Mouse (Mus musculus): Measurements from ENCODE around the gene Zbtb8b. TPM values are rescaled to one million over a fixed set of nuclear protein-coding genes. Genes with fewer than 3 reads are reported as not detected.

The Zbtb8b gene
- total and polyA plus RNA-seq, 2 experiments = not detected

GRCm38 (mm10) chr4:129377601-129378390, 62.9 kb downstream of the Zbtb8b start, which contains the start of gene Zbtb8a:
Zbtb8a (minus strand) TSS chr4:129378116.
- TF ChIP-seq POLR2A (IDR thresholded peaks at IDR 0.05; ENCODE audit: extremely low read depth, insufficient read depth, low read length) (no peak), CTCF (IDR thresholded peaks at IDR 0.05; ENCODE audit: low read depth, low read length) (no peak)
- Histone ChIP-seq H3K4me1 (ENCODE audit: control insufficient read depth, insufficient read depth, low read length) (no peaks in the 10 kb centered on the region; the same call in 1 of the 2 replicates), H3K4me3 (ENCODE audit: insufficient read depth, low read depth, low read length) (peak within 1 kb of the TSS; percentile 77), H3K9ac (ENCODE audit: low read depth, low read length) (peak within 1 kb of the TSS; percentile 75), H3K27me3 (ENCODE audit: control insufficient read depth, insufficient read depth, low read length) (no peaks in the 10 kb centered on the region), H3K36me3 (ENCODE audit: control insufficient read depth, insufficient read depth, low read length) (no peaks in the 10 kb centered on the region), H3K27ac (replicated peaks; ENCODE audit: insufficient read depth, low read depth, low read length) (peak within 1 kb of the TSS; percentile 51), H3K79me2 (ENCODE audit: control insufficient read depth, insufficient read depth, low read length) (no peaks in the 10 kb centered on the region; the same call in 1 of the 2 replicates)
- DNase-seq (ENCODE audit: extremely low read depth, low read depth, low spot score) = peak; percentile 39
- WGBS = 2% methylated on average over 65 of the region's 65 CpGs

GRCm38 (mm10) chr4:129376961-129377545, 63.6 kb downstream of the Zbtb8b start:
- H3K27ac ChIP-seq (replicated peaks; ENCODE audit: insufficient read depth, low read depth, low read length) = peak overlapping the region; percentile 51
- no peaks in the 10 kb centered on the region; the same call in 1 of the 2 replicates for H3K4me1 ChIP-seq (ENCODE audit: control insufficient read depth, insufficient read depth, low read length)
- no peaks in the 10 kb centered on the region for H3K36me3 ChIP-seq (ENCODE audit: control insufficient read depth, insufficient read depth, low read length)
- peak overlapping the region; percentile 75 for H3K9ac ChIP-seq (ENCODE audit: low read depth, low read length)
- peaks cover under 1% of the 10 kb centered on the region; the same call in 1 of the 2 replicates for H3K79me2 ChIP-seq (ENCODE audit: control insufficient read depth, insufficient read depth, low read length)
- TF ChIP-seq POLR2A (IDR thresholded peaks at IDR 0.05; ENCODE audit: extremely low read depth, insufficient read depth, low read length) (no peak), CTCF (IDR thresholded peaks at IDR 0.05; ENCODE audit: low read depth, low read length) (no peak)
- peak overlapping the region; percentile 77 for H3K4me3 ChIP-seq (ENCODE audit: insufficient read depth, low read depth, low read length)
- DNase-seq (ENCODE audit: extremely low read depth, low read depth, low spot score) = peak; percentile 27
- under 1% methylated on average over 56 of the region's 68 CpGs for WGBS
- no peaks in the 10 kb centered on the region for H3K27me3 ChIP-seq (ENCODE audit: control insufficient read depth, insufficient read depth, low read length)

GRCm38 (mm10) chr4:129375821-129376220, 64.8 kb downstream of the Zbtb8b start:
- Histone ChIP-seq H3K27ac (replicated peaks; ENCODE audit: insufficient read depth, low read depth, low read length) (no peak overlapping the region), H3K9ac (ENCODE audit: low read depth, low read length) (no peak overlapping the region), H3K27me3 (ENCODE audit: control insufficient read depth, insufficient read depth, low read length) (no peaks in the 10 kb centered on the region), H3K4me3 (ENCODE audit: insufficient read depth, low read depth, low read length) (no peak overlapping the region), H3K79me2 (ENCODE audit: control insufficient read depth, insufficient read depth, low read length) (peaks cover 2% of the 10 kb centered on the region; the same call in 1 of the 2 replicates), H3K36me3 (ENCODE audit: control insufficient read depth, insufficient read depth, low read length) (no peaks in the 10 kb centered on the region), H3K4me1 (ENCODE audit: control insufficient read depth, insufficient read depth, low read length) (no peaks in the 10 kb centered on the region; the same call in 1 of the 2 replicates)
- TF ChIP-seq POLR2A (IDR thresholded peaks at IDR 0.05; ENCODE audit: extremely low read depth, insufficient read depth, low read length) (no peak), CTCF (IDR thresholded peaks at IDR 0.05; ENCODE audit: low read depth, low read length) (no peak)
- 71% methylated on average over 5 of the region's 5 CpGs for WGBS
- DNase-seq (ENCODE audit: extremely low read depth, low read depth, low spot score) = no peak

Other genes starting within 250 kb of the Zbtb8b start
- 8.9 and 17.9 TPM in 2 replicates for gene C77080, start 179.4 kb downstream of the Zbtb8b start, total RNA-seq (2014; rRNA removed)
- 46.6 and 60.7 TPM in 2 replicates for gene C77080, start 179.4 kb downstream of the Zbtb8b start, polyA plus RNA-seq (2012; rRNA removed)
- gene Sync, start 153.2 kb downstream of the Zbtb8b start, total RNA-seq (2014; rRNA removed) = not detected in 2 replicates
- gene Sync, start 153.2 kb downstream of the Zbtb8b start, polyA plus RNA-seq (2012; rRNA removed) = 0.04 and 0.05 TPM in 2 replicates
- 40.3 and 47.2 TPM in 2 replicates for gene Rbbp4, start 105.5 kb downstream of the Zbtb8b start, total RNA-seq (2014; rRNA removed)
- gene Rbbp4, start 105.5 kb downstream of the Zbtb8b start, polyA plus RNA-seq (2012; rRNA removed) = 15.1 and 17.2 TPM in 2 replicates
- 24.7 and 32.8 TPM in 2 replicates for gene Zbtb8os, start 105.2 kb downstream of the Zbtb8b start, total RNA-seq (2014; rRNA removed)
- gene Zbtb8os, start 105.2 kb downstream of the Zbtb8b start, polyA plus RNA-seq (2012; rRNA removed) = 14.7 and 16.7 TPM in 2 replicates
- gene Zbtb8a, start 62.7 kb downstream of the Zbtb8b start, total RNA-seq (2014; rRNA removed) = 1.3 and 1.7 TPM in 2 replicates
- gene Zbtb8a, start 62.7 kb downstream of the Zbtb8b start, polyA plus RNA-seq (2012; rRNA removed) = 1.6 and 1.7 TPM in 2 replicates
- 22.1 and 26.6 TPM in 2 replicates for gene Bsdc1, start 20.7 kb upstream of the Zbtb8b start, total RNA-seq (2014; rRNA removed)
- 14.5 and 19.3 TPM in 2 replicates for gene Bsdc1, start 20.7 kb upstream of the Zbtb8b start, polyA plus RNA-seq (2012; rRNA removed)
- gene Tssk3, start 50.2 kb upstream of the Zbtb8b start, total RNA-seq (2014; rRNA removed) = not detected in 2 replicates
- not detected in 2 replicates for gene Tssk3, start 50.2 kb upstream of the Zbtb8b start, polyA plus RNA-seq (2012; rRNA removed)
- gene Fam229a, start 50.3 kb upstream of the Zbtb8b start, total RNA-seq (2014; rRNA removed) = not detected in 2 replicates
- 0.38 TPM in 1 of 2 replicates, not detected in the other for gene Fam229a, start 50.3 kb upstream of the Zbtb8b start, polyA plus RNA-seq (2012; rRNA removed)
- gene Marcksl1, start 72.7 kb upstream of the Zbtb8b start, total RNA-seq (2014; rRNA removed) = 5.3 and 9.9 TPM in 2 replicates
- gene Marcksl1, start 72.7 kb upstream of the Zbtb8b start, polyA plus RNA-seq (2012; rRNA removed) = 7.7 and 11.1 TPM in 2 replicates
- 16.8 and 20.5 TPM in 2 replicates for gene Hdac1, start 101.9 kb upstream of the Zbtb8b start, total RNA-seq (2014; rRNA removed)
- gene Hdac1, start 101.9 kb upstream of the Zbtb8b start, polyA plus RNA-seq (2012; rRNA removed) = 15.8 and 18.1 TPM in 2 replicates
- gene Lck, start 132.8 kb upstream of the Zbtb8b start, total RNA-seq (2014; rRNA removed) = 0.92 and 1.1 TPM in 2 replicates
- 1.7 and 1.9 TPM in 2 replicates for gene Lck, start 132.8 kb upstream of the Zbtb8b start, polyA plus RNA-seq (2012; rRNA removed)
- gene Fam167b, start 137.7 kb upstream of the Zbtb8b start, total RNA-seq (2014; rRNA removed) = 11.8 and 14.4 TPM in 2 replicates
- gene Fam167b, start 137.7 kb upstream of the Zbtb8b start, polyA plus RNA-seq (2012; rRNA removed) = 17.5 and 20.3 TPM in 2 replicates
- gene Eif3i, start 159.8 kb upstream of the Zbtb8b start, total RNA-seq (2014; rRNA removed) = 170 and 204 TPM in 2 replicates
- gene Eif3i, start 159.8 kb upstream of the Zbtb8b start, polyA plus RNA-seq (2012; rRNA removed) = 186 and 205 TPM in 2 replicates
- gene Tmem234, start 159.8 kb upstream of the Zbtb8b start, total RNA-seq (2014; rRNA removed) = 65.6 and 67.5 TPM in 2 replicates
- gene Tmem234, start 159.8 kb upstream of the Zbtb8b start, polyA plus RNA-seq (2012; rRNA removed) = 75.8 and 93.6 TPM in 2 replicates
- 0.54 and 1.6 TPM in 2 replicates for gene Dcdc2b, start 173.4 kb upstream of the Zbtb8b start, total RNA-seq (2014; rRNA removed)
- 1.3 and 1.4 TPM in 2 replicates for gene Dcdc2b, start 173.4 kb upstream of the Zbtb8b start, polyA plus RNA-seq (2012; rRNA removed)
- 10.3 and 11.3 TPM in 2 replicates for gene Iqcc, start 178.2 kb upstream of the Zbtb8b start, total RNA-seq (2014; rRNA removed)
- 21.0 and 23.0 TPM in 2 replicates for gene Iqcc, start 178.2 kb upstream of the Zbtb8b start, polyA plus RNA-seq (2012; rRNA removed)
- gene Ccdc28b, start 183.1 kb upstream of the Zbtb8b start, total RNA-seq (2014; rRNA removed) = 9.3 and 9.7 TPM in 2 replicates
- gene Ccdc28b, start 183.1 kb upstream of the Zbtb8b start, polyA plus RNA-seq (2012; rRNA removed) = 7.2 and 7.6 TPM in 2 replicates
- gene Txlna, start 200.2 kb upstream of the Zbtb8b start, total RNA-seq (2014; rRNA removed) = 8.2 and 10.2 TPM in 2 replicates
- gene Txlna, start 200.2 kb upstream of the Zbtb8b start, polyA plus RNA-seq (2012; rRNA removed) = 11.9 and 15.1 TPM in 2 replicates
- gene Kpna6, start 231.9 kb upstream of the Zbtb8b start, total RNA-seq (2014; rRNA removed) = 15.1 and 15.6 TPM in 2 replicates
- 17.4 and 19.4 TPM in 2 replicates for gene Kpna6, start 231.9 kb upstream of the Zbtb8b start, polyA plus RNA-seq (2012; rRNA removed)